Mouse (Mus musculus): ENCODE results near the gene Btnl9. TPM values are rescaled to one million over a fixed set of nuclear protein-coding genes. Genes with fewer than 3 reads are reported as not detected.

The Btnl9 gene
- polyA plus RNA-seq (2012; rRNA removed) = 0.07 and 0.36 TPM in 2 replicates

DNA sequence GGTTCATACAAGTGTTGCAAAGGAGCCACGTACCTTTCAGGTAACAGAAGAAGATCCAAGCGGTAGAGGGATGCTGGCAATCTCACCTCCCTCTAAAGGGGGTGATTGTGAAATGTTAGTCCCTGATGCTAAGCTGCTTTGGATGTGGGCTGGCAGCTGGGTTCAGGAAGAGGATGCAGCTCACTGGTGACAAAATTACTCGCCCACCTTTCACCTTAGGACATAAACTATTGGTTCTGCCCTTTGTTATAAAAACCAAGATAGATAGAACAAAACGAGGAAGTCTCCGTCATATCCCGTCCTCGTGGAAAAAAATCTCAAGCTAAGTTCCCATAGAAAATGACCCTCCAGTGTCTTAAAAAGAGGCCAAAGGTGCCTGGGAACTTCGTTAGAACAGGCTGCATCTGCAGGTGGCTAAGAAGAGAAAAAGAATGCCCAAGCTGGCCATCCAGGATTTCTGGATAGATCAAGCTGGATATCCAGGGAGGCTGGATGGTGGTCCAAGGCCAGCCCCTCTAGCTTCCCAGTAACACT is at the start of gene Btnl9:
TSS of gene Btnl9 (minus strand) at position 205 of the 534 bp plus-strand sequence.

DNA sequence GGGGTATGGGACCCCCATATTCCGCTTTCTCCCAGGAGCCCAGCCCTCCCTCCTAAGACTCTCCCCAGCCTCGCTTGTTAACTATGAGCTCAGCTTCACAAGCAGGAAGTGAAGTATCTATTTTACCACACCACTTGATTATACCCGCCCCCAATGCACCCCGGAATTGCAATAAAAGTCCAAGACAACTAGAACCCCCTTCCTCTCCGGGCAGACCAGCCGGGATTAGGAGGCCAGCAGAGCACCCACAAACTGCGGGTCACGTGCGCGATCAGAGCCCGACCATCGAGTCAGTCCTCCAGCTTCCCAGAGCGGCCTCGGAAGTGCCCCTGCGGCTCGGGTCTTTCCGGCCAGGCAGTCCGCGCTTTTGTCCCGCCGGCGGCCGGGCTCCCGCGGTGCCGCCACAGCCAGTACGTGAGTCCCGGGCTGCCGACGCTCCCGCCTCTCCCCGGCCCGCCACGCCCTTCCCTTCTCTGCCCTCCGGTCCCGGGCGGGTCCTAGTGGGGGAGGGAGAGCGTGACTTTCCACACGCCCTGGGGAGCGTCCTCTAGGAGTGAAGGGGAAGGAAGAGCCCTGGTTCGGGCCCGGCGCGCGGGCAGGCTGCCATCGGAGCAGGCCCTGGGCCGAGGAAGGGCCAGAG is 16.3 kb upstream of the Btnl9 start, which contains the start of gene Zfp62:
TSS of gene Zfp62 (plus strand) at position 164 of the 640 bp plus-strand sequence.

DNA sequence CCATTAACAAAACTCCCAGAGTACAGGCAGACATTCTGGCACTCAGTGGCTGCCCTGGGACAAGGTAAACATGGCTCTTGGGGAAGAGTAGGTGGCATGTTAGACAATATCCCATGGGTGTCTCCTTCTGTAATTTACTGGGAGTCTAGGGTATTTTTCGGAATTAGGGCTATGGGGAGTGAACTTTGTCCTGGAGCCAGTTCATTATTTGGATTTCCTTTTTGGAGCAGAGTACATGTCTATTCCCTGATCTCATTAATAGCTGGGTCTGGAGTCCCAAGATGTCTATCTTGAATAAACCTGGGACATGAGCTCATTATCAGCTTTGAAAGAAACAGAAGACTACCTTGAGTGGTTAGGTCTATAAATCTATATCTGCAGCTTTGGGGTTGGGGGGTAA is 32.9 kb downstream of the Btnl9 start, which contains the start of gene Olfr1394:
TSS of gene Olfr1394 (plus strand) at position 301 of the 400 bp plus-strand sequence.

DNA sequence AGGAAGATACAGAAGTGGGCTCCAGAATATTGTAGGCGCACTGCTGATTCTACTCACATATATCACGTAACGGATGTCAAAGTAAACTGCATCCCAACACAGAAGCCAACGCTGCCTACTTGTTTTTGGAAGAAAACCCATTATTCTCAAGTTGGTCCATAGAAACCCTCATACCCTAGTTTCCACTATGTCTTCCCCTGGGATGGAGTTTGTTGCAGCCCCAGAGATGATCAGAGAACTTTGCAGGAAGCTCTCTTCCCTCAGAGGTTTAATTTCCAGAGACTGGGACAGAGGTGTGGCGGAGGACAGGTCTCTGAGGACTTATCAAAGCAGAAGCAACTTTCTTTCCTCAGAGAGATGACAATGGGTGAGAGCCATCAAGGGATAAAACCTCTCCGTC is 45.0 kb downstream of the Btnl9 start, which contains the start of gene Olfr1395:
TSS of gene Olfr1395 (plus strand) at position 301 of the 400 bp plus-strand sequence.

Other genes starting within 250 kb of the Btnl9 start
- 0.60 and 0.89 TPM in 2 replicates for gene Psme2b, start 241.0 kb downstream of the Btnl9 start, polyA plus RNA-seq (2012; rRNA removed)
- 0.11 and 0.24 TPM in 2 replicates for gene Olfr56, start 208.3 kb downstream of the Btnl9 start, polyA plus RNA-seq (2012; rRNA removed)
- 0.11 and 0.23 TPM in 2 replicates for gene 9930111J21Rik1, start 207.8 kb downstream of the Btnl9 start, polyA plus RNA-seq (2012; rRNA removed)
- 0.04 and 0.06 TPM in 2 replicates for gene Gm12185, start 194.9 kb downstream of the Btnl9 start, polyA plus RNA-seq (2012; rRNA removed)
- gene Tgtp1, start 193.0 kb downstream of the Btnl9 start, polyA plus RNA-seq (2012; rRNA removed) = 0.32 and 0.76 TPM in 2 replicates
- 0.28 and 0.37 TPM in 2 replicates for gene 9930111J21Rik2, start 135.9 kb downstream of the Btnl9 start, polyA plus RNA-seq (2012; rRNA removed)
- gene Tgtp2, start 123.0 kb downstream of the Btnl9 start, polyA plus RNA-seq (2012; rRNA removed) = 0.32 and 1.3 TPM in 2 replicates
- gene Ifi47, start 110.6 kb downstream of the Btnl9 start, polyA plus RNA-seq (2012; rRNA removed) = 1.8 and 2.6 TPM in 2 replicates
- 0.06 TPM in 1 of 2 replicates, not detected in the other for gene Olfr1396, start 72.3 kb downstream of the Btnl9 start, polyA plus RNA-seq (2012; rRNA removed)
- gene Olfr1395, start 44.9 kb downstream of the Btnl9 start, polyA plus RNA-seq (2012; rRNA removed) = not detected in 2 replicates
- gene Olfr1394, start 32.8 kb downstream of the Btnl9 start, polyA plus RNA-seq (2012; rRNA removed) = not detected in 2 replicates
- 33.3 and 34.3 TPM in 2 replicates for gene Zfp62, start 16.1 kb upstream of the Btnl9 start, polyA plus RNA-seq (2012; rRNA removed)
- 55.9 and 61.6 TPM in 2 replicates for gene Mgat1, start 57.0 kb upstream of the Btnl9 start, polyA plus RNA-seq (2012; rRNA removed)
- 0.20 and 0.21 TPM in 2 replicates for gene Olfr1393, start 91.1 kb upstream of the Btnl9 start, polyA plus RNA-seq (2012; rRNA removed)
- gene Olfr1392, start 98.1 kb upstream of the Btnl9 start, polyA plus RNA-seq (2012; rRNA removed) = 0.18 and 0.40 TPM in 2 replicates
- 0.01 TPM in 1 of 2 replicates, not detected in the other for gene Olfr10, start 117.6 kb upstream of the Btnl9 start, polyA plus RNA-seq (2012; rRNA removed)
- not detected in 2 replicates for gene Olfr1391, start 135.6 kb upstream of the Btnl9 start, polyA plus RNA-seq (2012; rRNA removed)
- not detected in 2 replicates for gene Olfr1390, start 148.0 kb upstream of the Btnl9 start, polyA plus RNA-seq (2012; rRNA removed)
- not detected in 2 replicates for gene Olfr1389, start 235.9 kb upstream of the Btnl9 start, polyA plus RNA-seq (2012; rRNA removed)
- gene Olfr1388, start 249.5 kb upstream of the Btnl9 start, polyA plus RNA-seq (2012; rRNA removed) = 0.13 and 0.16 TPM in 2 replicates